Mouse (Mus musculus): ENCODE measurements around the gene Urm1. TPM values are rescaled to one million over a fixed set of nuclear protein-coding genes. Genes with fewer than 3 reads are reported as not detected.
"Not testable (repeated sequence)": the region's sequence is repeated elsewhere in the genome, so short reads cannot be mapped to it uniquely, and the experiment has no call there.

Gene Urm1
- total RNA-seq, 1 experiment from 2014 or later, result 11.4 TPM

DNA sequence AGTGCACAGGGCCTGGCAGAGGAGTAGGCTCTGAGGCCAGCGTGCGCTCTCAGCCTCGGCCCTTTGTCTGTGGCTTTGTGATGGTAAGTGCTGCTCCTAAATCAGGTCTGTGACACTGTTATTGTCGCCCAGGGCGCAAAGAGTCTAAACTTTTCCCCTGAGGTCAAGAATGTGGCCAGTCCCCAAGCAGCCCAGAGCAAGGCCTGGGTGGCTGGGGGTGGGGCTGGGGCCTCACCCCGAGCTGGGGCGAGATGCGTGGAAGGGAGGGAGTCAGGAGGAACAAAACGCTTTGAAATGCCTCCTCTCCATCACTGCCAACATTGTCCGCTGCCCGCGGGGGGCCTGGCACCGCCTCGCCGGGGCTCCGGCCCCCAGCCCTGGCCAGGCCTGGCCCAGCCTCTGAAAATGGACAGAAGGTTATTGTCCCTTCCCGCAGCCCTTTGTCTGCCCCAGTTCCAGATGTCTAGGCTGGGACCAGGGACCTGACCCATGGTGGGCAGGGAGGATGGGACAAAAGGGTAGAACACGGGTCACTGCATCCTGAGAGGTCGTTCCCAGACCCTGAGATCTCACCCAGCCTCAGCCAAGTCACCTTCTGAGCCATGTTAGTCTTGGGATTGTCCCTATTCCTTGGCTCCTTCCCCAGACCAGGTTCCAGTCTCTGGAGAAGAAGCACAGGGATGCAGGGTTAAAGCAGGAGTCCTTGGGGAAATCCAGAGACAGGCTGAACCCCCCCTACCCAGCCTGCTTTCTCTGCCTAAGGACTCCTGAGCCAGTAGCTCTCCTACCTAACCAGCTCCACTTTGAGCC is 36.8 kb downstream of the Urm1 start:
- no peak for ATAC-seq (ENCODE audit: extremely low read depth, insufficient number of reproducible peaks, low FRiP score, poor library complexity, severe bottlenecking)

- ATAC-seq (ENCODE audit: extremely low read depth, insufficient number of reproducible peaks, low FRiP score, poor library complexity, severe bottlenecking), result no peak
These were observed 37.5 kb downstream of the Urm1 start for GRCm38 (mm10) chr2:29857341-29857740.

DNA sequence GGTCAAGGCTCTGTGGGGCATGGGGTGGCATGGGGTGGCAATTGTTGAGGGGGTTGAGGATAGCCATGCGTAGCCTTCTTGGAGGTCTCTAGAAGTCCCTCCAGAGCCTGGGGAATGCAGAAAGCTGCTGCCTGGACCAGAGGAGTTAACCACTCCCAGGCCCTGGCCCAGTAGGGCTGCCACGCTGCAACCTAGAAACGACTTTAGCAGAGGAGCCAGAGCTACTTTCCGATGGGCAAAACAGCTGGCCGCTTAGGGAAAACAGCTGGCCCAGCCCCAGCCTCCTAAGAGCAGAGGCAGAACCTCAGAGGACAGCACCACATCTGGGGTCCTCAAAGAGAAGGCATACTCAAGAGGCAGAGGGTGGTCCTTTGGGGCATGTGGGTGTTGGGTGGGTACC is 38.1 kb downstream of the Urm1 start:
- no peak for ATAC-seq (ENCODE audit: extremely low read depth, insufficient number of reproducible peaks, low FRiP score, poor library complexity, severe bottlenecking)

DNA sequence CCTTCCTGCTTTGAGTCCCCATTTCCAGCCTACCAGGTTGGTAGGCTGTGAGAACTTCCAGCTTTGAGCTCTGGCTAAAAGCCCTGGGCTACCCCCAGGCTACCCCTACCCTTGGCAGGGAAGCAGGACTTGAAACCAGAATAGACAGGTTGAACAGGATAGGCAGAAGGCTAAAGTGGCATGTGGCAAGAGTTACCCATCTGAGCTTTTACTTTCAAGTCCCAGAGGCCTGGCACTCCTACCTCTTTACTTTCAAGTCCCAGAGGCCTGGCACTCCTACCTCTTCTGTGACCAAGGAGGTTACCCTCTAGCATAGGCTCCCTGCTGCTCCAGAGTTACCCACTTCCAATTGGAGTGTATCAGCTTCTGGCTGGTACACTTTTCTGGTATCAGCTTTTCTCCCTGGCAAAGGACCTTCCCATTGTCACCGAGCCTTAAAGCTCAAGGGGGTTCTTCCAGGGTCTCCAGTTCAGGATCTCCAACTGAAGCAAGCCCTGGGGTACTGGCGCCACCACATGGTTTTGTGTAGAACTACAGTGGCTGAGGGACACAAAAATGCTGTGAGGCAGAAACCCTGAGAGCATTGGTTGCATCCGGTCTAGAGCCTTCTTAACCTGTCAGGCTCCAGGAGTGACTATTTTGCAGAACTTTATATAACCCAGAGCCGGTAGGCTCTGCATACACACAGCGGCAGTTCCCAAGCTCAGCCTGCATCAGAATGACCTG is 39.0 kb downstream of the Urm1 start:
- ATAC-seq (ENCODE audit: extremely low read depth, insufficient number of reproducible peaks, low FRiP score, poor library complexity, severe bottlenecking), result 0 out of 2 replicates have a peak, but pooled peaks have one; percentile 24

DNA sequence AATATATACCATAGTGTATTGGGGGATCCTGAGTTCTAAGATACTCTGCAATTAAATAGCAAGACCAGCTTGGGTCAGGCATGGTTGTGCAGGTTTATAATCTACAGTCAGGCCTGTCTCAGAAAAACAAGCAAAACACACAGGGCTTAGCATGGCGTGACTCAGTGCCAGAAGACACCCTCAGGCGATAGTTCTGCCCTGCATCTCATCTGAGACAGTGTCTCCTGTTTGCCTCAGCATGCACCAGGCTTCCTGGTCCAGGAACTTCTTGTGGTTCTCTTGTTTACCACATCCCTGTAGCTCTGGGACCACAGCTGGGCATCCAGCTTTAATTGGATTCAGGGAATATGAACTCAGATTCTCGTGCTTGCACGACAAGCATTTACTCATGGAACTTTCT is 45.2 kb downstream of the Urm1 start:
- no peak for ATAC-seq (ENCODE audit: extremely low read depth, insufficient number of reproducible peaks, low FRiP score, poor library complexity, severe bottlenecking)

- ATAC-seq (ENCODE audit: extremely low read depth, insufficient number of reproducible peaks, low FRiP score, poor library complexity, severe bottlenecking), result peak; percentile 87
These were observed 49.2 kb downstream of the Urm1 start, which contains the start of gene Cercam for GRCm38 (mm10) chr2:29868949-29869645. Cercam (plus strand) TSS chr2:29869164.

DNA sequence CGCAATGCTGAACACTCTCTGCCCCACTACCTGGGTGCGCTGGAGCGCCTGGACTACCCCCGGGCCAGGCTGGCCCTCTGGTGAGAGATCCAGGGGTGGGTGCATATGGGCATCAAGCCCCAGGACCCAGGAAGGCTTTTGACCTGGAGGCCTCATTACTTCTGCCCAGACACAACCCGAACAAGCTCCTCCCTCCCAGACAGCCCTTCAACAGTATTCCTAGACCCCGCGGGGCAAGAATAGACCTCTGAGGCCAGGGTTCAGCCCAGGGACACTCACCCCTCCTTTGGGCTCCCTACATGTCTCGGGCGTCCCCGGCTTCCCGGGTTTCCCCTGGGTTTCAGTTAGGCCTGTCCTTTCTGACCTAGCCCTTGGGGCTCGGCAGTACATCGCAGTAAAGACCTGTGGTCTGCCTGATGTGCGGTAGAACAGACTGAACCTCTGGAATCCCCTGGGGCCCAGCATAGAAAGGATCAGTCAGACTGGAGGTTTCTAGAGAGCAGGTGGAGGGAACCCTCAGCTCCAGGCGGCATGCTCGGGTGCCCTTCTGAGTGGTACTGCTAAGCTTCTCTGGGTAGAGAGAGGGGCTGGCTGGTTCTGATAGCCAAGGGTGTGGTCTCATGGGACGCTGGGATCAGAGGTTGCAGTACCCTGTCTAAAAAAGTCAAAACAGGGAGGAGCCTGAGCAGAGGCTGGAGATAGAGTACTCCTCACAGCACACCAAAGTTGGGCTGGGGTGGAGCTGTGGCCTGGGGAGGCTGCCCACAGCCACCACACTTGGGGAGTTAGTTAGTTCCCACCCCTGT is 50.0 kb downstream of the Urm1 start:
- ATAC-seq (ENCODE audit: extremely low read depth, insufficient number of reproducible peaks, low FRiP score, poor library complexity, severe bottlenecking), result no peak

- no peak for ATAC-seq (ENCODE audit: extremely low read depth, insufficient number of reproducible peaks, low FRiP score, poor library complexity, severe bottlenecking)
These were observed 52.9 kb downstream of the Urm1 start for GRCm38 (mm10) chr2:29872581-29873295.

DNA sequence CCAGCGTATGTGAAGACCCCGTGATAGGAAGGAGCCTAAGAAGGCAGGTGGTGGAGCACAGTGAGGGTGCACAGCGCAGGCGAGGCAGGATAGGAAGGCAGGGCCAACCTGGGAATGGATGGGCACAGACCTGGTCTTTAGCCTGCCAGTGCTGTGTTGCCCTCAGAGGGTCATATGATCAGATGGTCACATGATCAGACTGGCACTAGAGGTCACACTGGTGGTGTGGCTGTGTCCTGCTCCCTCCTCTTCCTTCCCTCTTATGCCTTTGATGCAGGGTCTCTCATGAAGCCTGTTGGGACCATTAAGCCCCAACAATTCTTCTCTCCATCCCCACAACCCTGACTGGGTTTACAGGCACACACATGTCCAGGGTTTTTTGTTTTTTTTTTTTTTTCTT is 53.9 kb downstream of the Urm1 start:
- ATAC-seq (ENCODE audit: extremely low read depth, insufficient number of reproducible peaks, low FRiP score, poor library complexity, severe bottlenecking), result no peak

DNA sequence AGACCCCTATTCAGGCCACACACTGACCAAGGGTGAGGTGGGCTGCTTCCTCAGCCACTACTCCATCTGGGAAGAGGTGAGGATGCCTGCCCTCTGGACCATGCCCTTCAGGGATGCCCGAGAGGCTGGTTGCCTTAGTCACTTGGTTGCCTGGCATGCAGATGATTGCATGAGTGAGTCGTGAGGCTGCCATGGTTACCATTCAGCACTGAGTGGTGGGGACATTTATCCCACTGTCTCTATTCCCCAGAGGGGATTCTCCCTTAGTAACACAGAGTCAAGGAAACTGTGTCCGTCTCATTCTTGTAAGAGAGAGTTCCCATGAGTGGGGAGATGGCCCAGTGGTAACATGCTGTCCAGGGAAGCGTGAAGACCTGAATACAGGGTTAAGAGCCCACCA is 58.2 kb downstream of the Urm1 start:
- ATAC-seq (ENCODE audit: extremely low read depth, insufficient number of reproducible peaks, low FRiP score, poor library complexity, severe bottlenecking), result no peak

GRCm38 (mm10) chr2:29879191-29879590 is 59.3 kb downstream of the Urm1 start:
- no peak for ATAC-seq (ENCODE audit: extremely low read depth, insufficient number of reproducible peaks, low FRiP score, poor library complexity, severe bottlenecking)

GRCm38 (mm10) chr2:29879964-29880830 is 60.3 kb downstream of the Urm1 start:
- ATAC-seq (ENCODE audit: extremely low read depth, insufficient number of reproducible peaks, low FRiP score, poor library complexity, severe bottlenecking), result no peak

GRCm38 (mm10) chr2:29886659-29887292 is 66.9 kb downstream of the Urm1 start:
- not testable (repeated sequence) for ATAC-seq (ENCODE audit: extremely low read depth, insufficient number of reproducible peaks, low FRiP score, poor library complexity, severe bottlenecking)

- ATAC-seq (ENCODE audit: extremely low read depth, insufficient number of reproducible peaks, low FRiP score, poor library complexity, severe bottlenecking), result peak; percentile 91
These were observed 69.4 kb downstream of the Urm1 start, which contains the start of gene Odf2 for GRCm38 (mm10) chr2:29889066-29889944. Odf2 (plus strand) TSS chr2:29889221.

DNA sequence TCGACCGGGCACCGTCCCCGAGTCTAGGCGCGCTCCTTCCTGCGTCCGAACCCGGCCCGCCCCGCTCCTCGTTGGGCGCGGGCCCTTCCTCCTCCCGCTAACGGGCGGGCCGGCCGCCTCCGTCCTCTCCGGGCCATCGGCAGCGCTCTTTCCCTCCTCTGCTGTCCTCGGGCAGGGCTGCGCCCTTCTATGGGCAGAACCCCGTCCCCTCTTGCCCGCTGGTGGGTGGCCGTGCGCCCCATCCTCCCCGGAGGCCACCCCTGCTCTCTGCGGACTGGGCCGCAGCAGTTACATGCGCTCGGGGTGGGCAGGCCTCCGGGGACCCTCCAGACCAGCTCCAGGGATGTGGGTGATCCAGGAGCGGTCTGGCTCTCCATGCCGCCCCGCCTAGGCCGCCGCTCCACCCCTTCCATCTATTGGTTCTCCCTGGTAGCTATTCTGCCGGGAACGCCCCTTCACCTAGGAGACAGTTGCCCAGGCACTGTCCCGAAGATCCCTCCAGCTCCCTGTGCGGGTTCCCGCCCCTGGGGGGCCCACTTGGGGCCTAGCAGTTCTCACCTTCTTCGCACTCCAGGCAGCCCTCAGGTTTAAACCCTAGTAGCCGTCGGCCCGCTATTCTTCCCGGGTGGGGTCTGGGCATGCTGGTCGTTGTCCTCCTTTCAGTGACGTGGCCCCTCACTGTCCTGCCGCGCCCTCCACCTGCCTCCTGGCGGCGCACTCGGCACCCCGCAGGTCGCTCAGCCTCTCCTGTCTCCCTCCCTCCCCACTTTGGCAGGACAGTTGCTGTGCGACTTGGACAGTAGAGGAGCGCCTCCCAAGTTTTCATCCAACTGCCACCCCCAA is 70.3 kb downstream of the Urm1 start:
- no peak for ATAC-seq (ENCODE audit: extremely low read depth, insufficient number of reproducible peaks, low FRiP score, poor library complexity, severe bottlenecking)

Data from neutrophil, adult 5-6 weeks (primary cell).